Mouse (Mus musculus): ENCODE measurements around the gene Cntn5.

Gene Cntn5

DNA sequence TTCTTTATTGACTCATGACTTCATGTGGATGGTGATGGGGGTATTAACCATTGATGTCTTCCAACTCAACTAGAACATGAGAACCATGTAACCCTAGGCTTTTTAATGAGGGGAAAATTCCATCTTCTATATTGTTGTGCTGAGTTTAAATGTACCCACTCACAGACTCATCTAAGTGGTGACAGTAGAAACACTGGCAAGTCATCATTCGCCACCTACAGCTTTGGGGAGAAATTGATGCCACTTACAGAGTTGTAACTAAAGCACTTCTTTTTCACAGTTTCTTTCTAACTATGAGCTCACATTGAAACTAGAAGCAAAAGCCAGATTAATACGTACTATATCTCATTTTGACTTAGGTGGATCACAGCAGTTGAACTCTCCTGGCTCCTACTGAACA, 514.7 kb downstream of the Cntn5 start:
- no peak for DNase-seq

DNA sequence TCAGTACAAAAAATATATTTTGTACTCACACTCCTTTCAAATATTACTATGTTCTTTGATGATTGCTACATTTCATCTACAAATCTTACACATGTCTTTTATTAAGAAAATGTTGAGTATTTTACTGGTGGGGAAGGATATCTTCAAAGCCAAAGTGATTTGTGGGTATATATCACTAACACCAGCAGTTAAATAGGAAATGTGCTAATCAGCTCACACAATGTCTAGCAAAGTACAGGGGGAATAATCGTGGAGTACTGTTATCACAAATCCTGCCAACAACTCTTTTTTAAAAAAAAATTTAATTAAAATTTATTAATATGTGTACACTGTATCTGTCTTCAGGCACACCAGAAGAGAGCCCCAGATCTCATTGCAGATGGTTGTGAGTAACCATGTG, 520.1 kb downstream of the Cntn5 start:
- DNase-seq: no peak

DNA sequence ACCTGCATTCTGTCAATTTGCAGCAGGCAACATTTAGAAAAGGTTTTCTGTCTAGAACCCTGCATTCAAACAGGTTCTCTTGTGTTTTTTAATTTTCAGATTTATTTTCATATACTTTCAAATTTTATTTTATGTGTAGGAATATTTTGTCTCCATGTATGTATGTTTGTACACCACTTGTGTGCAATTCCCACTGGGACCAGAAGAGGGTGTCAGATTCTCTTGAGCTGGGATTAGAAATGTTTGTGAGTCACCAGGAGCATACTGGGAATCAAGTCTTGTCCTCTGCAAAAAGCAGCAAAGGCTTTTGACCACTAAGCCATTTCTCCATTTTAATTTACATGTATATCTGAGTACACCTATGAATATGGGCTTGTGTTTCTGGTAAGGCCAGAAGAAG, 521.4 kb downstream of the Cntn5 start:
- no peak for DNase-seq

DNA sequence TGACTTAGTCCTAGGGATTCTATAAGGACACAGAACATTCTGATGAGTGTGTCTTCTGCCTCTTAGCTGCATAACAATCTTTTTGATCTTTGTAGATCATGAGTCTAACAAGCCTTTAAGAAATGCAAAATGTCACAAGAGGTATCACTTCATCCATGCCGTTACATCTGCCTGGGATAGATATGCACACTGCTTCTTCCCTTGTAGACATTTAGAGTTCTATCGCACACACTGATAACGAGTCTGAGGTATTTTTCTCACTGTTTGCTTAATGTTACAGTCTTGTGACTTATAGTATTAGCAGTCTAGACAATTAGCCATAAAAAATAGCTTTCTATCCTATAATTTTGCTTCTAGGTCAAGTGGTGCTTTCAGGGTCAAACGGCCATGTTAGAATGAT, 522.9 kb downstream of the Cntn5 start:
- DNase-seq: no peak

DNA sequence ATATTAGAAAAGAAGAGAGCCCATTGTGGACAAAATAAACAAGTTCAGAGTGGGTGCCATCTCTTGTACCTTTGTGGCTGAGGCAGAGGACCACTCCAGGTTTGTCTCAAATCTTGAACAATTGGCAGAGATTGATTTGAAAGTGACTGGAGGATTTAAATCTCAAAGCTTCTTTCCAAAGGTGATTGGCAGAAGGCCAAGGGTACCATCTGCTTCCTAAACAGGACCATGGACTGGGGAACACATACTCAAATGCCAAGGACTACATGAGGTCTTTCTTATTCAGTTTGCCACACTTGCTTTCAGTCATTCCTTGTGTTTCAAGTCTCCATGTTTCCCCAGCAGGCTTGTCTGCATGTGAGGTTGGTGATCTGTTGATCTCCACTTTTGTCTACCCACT, 528.3 kb downstream of the Cntn5 start:
- DNase-seq: no peak

DNA sequence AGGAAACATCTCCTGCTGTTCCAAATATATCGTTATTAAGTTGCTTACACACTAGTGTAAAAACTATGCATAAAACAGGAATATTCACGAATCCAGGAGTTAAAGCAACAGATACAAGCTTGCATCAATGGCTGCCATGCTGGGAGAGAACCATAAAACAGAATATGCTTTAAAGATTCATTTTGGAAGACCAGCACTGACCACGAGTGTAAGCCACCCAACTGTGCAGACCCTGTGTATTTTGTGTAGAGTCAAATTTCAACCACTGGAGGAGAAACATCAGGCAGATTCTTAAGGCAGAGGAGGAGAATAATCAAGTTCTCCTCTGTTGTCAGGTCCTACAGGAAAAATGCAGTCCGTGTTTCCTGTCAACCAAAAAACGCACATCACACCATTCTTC, 535.6 kb downstream of the Cntn5 start:
- no peak for DNase-seq

DNA sequence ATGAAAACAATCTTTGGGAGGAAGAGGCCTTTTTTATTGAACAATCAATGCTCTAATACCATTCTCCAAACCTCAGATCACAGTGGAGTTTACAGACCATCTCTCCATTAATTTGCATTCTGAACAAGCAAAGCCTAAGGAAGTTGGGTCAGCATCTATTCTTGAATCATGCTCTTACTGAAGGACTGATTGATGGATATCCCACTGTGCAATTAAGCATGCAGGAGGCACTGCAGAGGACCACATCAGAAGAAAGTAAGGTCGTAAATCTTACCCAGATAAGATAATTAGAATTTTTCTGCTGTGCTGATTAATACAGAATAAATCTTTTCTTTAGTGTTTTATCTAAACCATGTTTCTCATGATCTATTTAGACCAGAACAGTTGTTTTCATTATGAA, 536.2 kb downstream of the Cntn5 start:
- no peak for DNase-seq

DNA sequence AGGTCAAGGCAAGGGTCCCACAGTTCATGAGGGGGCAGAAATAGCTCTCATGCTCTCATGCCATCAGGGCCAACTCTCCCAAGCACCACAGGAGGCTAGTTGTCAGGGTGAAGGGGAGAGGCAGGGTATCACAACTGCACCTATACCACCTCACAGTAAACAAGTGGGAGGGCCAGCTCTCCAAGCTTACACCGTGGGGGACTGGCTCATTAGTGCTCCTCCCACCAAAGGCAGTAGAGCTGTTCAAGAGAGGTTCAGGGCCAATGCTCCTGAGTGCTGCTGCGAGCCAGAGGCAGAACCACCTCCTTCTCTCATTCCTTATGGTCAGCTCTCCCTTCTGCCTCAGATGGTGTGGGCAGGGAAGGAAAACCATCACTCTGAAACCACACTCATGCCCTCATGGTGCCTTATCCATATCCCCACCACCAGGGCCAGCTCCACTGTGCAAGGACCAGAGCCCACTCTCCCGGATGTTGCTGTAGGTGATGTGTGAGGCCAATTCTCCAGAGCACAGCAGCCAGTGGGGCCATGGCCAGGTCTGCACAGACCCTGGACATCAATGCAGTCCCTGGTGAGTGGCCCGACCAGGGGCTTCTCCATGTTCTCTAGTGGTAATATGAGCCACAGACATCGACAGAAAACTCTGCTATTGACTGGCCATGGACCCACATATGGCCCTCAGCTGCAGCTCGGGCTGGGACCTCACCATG, 538.2 kb downstream of the Cntn5 start:
- DNase-seq: no peak

DNA sequence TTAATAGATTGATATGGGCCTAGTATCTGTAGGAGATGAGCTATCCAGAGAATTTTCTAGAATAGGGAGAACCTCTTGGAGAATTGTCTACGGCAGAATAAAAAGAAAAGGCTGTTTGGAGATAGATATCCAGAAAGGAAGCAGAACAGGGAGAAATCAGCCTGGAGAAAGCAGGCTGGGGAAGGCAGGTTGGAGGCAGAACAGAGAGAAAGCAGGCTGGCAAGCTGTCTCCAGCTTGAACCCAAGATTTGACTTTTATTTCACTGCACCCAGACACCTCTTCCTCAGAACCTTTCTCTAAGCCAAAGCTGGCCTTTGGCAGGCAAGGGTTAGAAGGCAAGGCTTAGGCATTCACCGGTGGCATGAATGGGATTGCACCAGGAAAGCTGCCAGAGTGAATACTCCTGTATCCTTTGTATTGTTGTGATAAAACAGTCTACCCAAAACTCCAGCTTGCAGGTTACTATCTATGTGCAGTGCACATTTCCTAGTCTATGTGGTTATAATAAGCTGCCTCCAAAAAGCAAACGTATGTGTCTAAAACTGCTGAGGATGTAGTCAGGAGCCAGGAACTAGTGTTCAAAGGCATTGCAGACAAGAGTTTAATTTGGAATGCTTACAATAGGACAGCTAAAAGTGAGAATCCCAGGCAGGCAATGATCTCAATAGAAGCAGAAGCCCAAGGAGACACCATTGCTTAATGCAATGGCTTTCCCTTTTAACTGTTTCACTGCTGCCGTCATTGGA, 553.5 kb downstream of the Cntn5 start:
- DNase-seq: no peak

DNA sequence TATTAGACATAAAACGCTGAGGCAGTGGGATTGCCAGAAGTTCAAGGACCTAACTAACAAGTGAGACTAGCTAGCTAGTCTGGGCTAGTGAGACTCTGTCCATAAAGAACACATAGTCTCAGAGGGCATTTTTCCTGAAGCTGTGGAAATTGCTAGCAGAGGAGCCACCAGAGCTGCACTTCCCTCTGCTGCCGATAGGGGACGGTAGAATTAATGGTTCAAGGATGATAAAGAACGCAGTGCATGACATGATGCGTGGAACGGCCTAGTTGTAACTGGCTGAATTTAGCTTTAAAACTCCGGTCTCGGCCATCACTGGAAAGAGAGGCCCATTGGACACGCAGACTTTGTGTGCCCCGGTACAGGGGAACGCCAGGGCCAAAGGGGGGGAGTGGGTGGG, 555.8 kb downstream of the Cntn5 start:
- DNase-seq: no peak

DNA sequence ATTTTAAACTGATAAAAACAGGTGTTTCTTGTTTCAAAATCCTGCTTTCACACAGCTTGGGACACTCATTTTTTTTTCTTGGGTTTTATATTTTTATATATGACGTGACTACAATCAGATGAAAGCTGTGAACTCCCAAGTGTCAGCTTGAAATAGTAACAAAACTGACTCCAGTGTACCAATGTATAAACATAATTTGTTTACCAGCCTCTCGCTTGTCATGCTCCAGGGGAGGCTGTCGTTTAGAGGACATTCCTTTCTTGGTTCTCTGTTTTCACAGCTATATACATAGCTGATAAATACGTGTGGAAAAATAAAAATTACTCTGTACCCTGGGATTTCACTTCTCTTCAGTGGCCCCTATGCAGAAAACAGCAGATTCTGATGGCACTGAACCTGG, 556.4 kb downstream of the Cntn5 start:
- no peak for DNase-seq

DNA sequence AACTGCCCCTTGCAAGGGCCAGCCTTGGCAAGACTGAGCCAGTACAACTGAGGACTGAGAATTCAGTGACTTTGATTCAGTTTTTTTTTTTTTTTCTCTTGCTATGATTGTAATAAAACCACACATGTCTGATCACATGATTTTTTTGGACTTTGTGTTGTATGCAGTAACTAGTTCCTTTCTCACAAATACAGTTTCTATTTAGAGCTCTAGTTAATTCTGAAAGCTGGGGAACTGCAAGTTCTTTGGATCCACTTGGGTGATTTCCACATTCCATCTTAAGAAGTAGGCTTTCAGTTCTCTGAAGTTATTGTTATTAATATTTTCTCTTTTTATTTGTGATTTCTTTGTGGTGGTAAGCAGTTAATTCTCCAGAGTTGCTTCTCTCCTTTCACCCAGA, 563.8 kb downstream of the Cntn5 start:
- no peak for DNase-seq

DNA sequence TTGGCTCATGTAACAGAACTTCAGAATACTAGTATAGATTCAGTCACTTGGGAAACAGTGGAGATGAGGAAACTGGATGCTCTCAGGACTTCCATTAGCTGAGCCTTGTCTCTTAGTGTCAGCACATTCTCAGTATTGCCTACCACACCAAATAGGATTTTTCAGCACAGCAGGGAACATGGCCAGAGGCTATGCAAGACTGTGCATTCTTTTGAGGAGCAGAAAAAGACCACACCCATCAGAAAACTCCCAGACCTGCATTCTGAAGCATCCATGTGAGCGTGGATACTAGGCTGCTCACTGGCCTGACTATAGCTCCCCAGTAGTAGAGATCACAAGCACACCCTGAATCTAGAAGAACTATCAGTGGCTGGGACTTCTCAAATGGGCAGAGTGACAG, 564.9 kb downstream of the Cntn5 start:
- DNase-seq: no peak

DNA sequence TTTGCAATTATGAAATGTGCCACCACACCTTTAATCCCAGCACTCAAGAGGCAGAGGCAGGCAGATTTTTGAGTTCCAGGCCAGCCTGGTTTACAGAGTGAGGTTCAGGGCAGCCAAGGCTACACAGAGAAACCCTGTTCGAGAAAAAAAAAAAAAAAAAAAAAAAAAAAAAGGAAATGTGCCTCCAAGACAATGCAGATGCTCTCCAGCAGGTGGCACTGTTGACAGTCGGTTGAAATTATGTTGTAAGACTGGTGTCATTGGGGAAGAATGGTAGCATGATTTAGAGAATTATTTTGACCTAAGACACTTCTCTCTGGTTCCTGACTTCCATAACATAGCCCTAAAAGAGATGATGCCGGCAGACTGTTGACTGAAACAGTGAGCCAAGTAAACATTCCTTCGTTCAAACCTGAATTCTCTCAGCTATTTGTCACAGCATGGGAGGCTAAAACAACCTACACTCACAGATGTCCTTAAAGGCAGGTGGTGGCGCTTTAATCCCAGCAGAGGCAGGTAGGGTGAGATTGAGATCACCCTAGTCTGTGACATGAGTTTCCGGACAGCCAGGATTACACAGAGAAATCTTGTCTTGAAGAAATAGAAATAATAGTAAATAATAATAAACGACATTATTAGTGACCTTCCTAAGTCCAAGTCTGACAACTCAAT, 579.7 kb downstream of the Cntn5 start:
- DNase-seq: peak; percentile 11

DNA sequence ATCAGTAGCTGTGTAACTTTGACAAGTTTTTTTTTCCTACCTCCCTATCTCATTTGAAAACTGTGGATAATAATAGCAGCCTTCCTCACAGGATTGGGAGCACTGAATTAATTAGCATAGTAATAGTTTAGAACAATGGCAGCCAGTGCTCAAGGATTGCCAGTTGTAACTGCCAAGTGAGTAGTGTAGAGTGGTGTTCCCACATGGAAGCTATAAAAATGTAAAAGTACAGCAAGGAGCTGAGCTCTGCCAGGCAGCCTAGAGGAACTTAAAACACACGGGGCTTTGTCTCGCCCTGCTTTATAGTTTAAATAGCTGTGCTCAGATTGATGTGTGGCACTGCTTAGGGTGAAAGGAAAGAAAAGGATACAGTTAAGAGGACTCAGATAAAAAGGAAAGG, 635.2 kb downstream of the Cntn5 start:
- DNase-seq: no peak

DNA sequence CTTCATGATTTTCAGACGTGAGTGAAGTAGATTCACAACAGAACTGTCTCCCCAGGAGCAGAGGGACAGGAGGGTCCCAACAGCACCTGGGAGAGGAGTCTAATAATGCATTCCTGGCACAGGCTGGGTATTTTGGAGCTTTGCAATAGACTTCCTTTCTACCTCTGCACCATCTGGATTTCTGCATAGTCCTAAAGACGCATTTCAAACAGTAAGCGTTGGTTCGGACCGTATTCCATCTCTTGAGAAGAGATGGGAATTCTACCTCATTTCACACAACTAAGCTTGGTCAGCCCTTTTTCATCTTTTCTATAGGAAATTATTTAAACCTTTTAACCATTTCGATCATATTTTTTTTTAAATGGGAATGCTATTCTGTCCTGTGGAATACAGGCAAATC, 635.7 kb downstream of the Cntn5 start:
- no peak for DNase-seq

DNA sequence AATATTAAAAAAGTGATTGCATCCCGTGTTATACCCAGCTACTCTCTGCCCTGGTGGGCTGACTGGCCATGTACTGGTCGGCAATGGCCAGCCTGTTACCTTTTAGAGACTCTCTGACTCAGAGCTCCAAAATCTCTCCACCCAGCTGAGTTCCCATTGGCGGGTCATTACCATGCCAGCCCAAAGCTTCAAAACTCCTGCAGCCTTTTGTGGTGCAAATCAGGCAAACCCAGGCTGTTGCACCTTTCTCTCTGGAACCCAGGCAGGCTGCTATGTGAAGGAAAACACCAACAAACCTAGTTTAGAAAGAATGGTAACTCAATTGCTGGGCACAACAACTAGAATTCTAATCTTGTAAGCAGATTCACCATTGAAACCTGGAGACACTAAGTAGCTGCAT, 639.0 kb downstream of the Cntn5 start:
- DNase-seq: no peak

DNA sequence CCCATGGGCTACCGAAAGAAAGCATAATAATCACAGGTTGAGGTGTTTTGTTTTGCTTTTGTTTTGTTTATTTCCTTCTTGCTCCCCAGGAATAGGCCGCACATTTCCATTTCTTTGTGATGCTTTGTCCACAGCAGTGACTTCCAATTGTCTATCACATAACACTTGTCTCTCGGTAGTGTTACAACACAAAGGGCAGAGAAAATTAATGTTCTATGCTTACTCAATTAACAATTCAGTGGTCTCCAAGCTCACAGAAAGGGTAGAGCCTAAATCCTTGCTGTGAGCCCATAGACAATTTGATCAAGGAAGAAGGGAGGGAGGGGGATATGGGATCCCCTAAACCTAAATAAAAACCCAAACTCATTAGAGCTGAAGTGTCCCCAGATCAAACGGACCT, 671.2 kb downstream of the Cntn5 start:
- DNase-seq: no peak

DNA sequence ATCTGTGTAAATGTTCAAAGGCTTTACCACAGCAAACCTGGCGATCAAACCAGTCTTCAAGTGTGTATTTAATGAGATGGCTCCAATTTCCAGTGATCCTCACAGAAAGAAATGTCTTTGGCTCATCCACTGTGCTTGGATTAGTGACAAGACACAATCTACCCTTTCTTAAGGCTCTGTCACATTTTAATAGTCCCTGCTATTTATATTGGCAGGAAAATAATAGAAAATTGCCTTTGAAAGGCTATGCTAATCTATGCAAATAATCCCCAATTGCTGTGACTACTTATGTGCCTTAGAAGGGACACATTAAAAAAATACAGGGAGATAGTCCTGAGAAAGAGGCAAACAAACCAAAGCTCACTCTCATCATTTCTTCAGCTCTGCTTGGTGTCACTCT, 672.5 kb downstream of the Cntn5 start:
- no peak for DNase-seq

DNA sequence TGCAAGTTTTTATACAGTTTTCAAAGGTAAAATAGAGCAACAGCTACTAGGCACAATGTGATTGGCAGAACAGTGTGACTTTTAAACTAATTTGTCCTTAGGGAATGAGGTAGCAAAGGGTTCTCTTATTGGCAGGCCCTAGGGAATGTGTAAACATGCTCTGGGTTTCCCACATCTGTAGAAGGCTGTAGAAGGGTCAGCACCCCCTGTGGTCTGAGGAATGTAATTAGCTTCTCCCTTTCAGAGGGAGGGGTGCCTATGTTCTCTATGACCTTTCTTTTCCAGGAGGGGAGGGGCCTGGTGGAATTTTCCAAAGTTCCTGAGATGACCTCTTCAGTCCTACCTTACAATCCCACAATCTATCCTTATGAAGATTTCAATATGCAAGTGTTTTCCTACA, 673.6 kb downstream of the Cntn5 start:
- DNase-seq: no peak

DNA sequence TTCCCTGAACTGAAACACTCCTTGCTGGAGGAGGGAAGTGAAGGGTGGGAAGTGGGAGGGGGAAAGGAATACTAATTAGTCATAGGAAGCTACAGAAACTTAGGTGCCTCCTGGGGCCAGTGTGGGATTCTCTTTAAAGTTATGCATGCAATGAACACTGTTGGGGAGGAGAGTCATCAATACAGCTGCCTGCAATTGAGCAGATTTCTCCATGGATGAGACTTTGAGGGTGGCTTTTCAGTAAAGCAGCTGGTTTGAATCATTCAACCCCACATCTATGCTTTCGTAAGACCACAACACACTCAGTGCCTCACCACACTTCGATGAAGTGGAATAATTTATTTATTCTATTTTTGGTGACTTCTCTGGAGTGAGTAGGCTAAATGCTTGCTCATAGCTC, 674.9 kb downstream of the Cntn5 start:
- DNase-seq: no peak

DNA sequence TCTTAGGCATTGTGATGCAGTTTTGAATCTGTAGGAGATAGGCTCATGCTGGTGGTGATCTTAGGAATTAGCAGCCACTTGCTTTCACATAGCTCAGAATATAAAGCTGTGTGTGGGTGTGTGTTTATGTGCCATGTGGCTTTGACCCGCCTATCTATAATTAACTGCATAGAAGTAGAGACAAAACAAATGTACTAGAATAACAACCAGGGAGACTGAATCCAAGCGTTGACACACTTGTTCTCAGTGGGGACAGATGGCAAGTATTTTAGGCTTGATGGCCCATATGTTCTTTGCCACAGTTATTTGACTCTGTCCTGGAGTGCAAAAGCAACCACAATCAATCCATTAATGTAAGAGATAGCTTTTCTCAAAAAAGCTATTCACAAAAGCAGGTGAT, 678.6 kb downstream of the Cntn5 start:
- DNase-seq: peak; percentile 39

DNA sequence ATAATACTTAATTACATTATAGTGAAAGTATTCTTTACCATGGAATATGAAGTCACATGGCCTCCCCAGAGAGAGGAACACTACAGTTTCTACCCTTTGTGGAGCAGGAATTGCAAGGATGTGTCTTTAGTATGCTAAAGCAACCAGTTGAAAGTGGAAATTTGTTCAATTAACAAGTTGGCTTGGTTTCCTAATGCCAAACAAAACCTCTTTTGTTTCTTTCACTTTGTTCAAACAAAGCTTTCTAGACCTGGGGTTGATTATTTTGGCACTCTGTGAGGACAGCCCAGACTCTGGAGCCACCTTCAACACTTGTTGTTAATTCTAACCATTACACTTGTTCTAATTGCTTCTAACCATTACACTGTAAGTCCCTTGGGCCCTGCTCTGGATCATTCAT, 718.5 kb downstream of the Cntn5 start:
- no peak for DNase-seq

DNA sequence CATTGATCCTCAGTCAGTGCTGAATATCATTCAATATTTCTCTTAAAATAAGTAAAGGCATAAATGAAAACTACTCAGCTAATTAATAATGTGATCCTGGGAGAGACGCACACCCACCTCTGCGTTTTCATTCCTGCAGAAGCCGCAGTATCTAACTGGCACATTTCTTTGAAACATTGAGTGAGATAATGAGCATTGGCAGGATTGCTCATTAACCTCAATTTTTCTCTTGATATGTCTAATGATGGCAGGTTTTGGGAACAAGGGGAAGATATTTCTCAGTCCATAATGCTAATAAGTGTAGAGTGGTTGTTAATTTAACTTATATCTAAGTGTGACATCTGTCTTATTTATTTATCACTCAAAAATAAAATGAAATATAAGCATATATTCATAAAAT, 734.0 kb downstream of the Cntn5 start:
- no peak for DNase-seq
